Mouse (Mus musculus) MN1 (cell line): ENCODE measurements around the gene Lpcat1.

Experiments used
- DNase-seq: peaks from one replicate; pipeline ENCODE4 v3.0.0-alpha.2; 2016; ENCODE audit warnings: low spot score

Gene Lpcat1

DNA sequence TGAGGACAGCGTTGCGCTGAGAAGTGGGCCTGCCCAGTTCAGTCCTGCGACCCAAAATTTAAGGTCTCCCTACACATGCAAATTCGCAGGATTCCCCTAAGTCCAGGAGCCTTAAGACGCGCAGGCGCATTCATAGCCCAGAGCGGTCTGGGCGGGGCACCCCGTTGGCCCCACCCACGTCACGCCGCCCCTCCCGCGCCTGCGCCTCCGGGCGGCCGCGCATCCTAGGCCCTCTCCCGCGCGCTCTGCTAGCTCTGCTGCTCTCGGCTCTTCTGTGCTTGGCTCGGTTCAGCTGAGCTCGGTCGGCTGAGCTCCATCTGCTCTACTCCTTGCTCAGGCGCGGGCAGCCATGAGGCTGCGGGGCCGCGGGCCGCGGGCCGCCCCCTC is at the start of gene Lpcat1:
TSS of gene Lpcat1 (plus strand) at position 164 of the 387 bp plus-strand sequence.
- DNase-seq = peak; percentile 88

DNA sequence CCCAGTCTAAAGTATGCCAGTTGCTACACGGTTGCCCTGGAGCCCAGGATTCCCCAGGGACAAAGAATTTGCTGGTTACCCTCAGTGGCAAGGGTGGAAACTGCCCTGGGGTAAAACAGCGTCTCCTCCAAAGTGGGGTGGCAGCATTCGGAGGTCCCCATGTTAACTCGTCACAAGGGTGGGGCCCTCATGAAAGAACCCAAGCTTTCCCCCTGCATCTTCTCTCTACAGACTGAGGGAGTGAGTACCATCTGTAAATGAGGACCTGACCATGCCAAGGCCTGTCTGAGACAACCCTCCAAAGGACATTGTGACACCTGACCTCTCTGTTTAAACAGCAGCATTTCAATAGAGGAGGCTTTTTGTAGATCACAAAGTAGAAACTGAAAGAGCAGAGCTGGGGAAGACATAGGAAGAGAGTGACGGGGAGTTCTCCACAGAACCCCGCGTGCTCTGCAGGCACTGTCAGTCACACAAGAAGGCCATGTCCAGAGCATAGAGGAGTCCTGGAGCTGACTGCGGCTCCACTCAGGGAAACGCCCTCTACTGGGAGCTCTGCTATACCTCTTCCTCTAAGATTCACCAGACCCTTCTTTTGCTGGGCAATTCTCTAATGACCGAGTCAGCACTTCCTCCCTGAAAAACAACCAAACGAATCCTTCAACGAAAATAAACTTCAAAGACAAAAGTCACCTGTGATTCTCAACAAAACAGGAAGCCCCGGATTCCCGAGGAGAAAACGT is 49.3 kb upstream of the Lpcat1 start:
- DNase-seq = no peak

DNA sequence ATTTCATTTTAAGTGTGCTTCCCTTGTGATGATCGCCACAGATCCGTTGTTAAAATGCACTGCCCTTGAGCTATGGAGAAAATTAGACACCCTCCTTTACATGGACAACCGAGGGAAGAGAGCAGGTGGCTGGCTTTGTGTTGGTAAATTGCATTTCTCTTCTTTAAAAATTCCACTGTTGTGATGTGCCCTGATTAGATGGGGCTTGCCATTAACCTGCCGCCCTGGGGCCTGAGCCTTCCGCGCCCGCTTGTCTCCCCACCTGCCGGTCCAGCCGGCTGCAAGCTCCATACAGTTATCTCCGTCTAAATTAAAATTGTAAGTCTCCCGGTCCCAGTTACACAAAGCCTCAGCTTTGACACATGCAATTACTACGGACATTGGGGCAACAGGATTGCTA is 48.7 kb upstream of the Lpcat1 start:
- no peak for DNase-seq

GRCm38 (mm10) chr13:73419244-73419643 is 47.8 kb upstream of the Lpcat1 start:
- DNase-seq = no peak

- DNase-seq = no peak
Measured at GRCm38 (mm10) chr13:73423043-73423442, 44.0 kb upstream of the Lpcat1 start.

DNA sequence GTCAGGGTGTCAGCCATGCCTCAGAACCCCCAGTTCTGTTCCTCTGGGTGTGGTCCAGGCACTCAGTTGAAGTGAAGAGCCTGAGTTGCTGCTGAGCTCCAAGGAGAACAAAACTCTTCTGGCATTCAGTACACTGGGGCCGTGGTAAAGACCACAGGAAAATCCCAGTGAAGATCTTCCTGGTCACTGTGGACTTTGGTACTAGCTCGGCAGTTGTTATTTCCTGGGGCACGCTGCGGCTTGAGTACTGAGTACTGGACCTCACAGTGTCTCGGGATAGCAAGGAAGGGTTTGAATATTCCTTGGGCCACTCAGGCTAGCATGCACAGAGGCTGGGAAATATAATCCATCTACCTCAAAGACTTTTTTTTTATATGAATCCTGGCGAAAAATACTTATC is 42.0 kb upstream of the Lpcat1 start:
- DNase-seq = no peak

- DNase-seq = peak; percentile 31
Measured at GRCm38 (mm10) chr13:73425839-73426490, 41.0 kb upstream of the Lpcat1 start.

DNA sequence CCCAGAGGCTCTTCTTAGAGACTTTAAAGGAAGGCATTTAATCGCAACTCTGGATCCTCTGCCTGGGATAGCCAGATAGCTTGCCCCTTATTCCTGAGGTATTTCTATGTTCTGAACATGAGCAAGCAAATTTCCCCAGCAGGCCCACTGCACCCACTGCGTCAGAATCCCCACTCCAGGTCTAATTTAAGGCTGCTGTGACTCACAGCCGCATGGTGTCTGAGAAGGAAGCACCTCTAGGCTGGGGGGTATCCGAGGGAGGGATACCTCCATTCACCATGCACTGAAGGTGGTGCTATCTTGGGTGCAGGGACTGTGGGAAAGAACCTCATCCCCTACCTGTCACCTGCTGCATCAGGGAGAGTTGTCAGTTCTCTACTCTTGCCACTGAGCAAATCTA is 40.4 kb upstream of the Lpcat1 start:
- no peak for DNase-seq

- DNase-seq = no peak
Measured at GRCm38 (mm10) chr13:73429605-73430321, 37.2 kb upstream of the Lpcat1 start.

DNA sequence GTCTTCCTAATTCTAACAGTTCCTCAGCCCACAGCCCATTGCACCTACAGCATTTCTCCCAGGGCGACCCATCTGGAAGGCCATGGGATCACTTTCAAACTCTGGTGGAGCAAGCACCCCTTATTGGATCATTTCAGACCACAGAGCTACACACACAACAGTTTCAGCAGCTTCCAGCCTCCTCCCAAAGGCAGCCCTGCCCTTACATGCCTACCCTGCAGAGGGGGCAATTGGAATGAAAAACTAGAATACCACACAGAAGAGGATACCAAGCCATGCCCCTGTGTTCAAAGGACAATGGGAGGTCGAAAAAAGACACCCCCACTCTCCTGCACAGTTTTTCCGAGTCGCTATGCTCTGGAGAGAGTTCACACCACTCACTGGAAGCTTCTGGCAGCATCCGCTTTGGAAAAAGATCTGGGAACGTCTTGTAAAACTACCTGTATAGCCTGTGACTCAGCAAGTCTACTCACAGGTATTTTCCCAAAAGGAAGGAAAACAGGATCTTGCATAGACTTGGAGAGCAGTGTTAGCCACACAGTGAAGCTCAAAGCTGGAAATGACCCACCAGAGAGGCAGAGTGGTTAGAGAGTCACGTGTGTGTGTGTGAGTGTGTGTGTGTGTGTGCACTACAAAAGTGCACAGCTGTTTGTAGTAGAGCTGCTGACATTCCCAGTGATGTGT is 34.4 kb upstream of the Lpcat1 start:
- no peak for DNase-seq

GRCm38 (mm10) chr13:73433681-73434535 is 33.1 kb upstream of the Lpcat1 start:
- DNase-seq = no peak

DNA sequence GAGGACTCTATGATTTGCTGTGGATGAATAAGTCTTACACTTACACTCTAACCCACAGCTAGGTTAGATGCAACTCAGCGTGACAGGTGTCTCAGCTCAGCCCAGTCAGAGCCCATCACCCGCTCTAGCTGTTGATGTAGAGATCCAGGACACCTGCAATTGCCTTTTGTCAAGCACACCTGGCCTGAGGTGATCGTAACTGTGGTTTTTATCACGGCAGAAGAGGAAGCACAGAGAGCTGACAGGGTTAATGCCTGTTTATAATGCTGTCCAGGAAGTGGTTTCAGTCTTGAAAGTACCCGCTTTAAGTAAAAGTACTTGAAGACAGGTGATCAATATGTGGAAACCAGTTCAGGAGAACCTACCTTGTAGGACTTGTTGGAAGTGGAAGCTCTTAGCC is 32.3 kb upstream of the Lpcat1 start:
- DNase-seq = no peak

- no peak for DNase-seq
Measured at GRCm38 (mm10) chr13:73435662-73436061, 31.3 kb upstream of the Lpcat1 start.

- DNase-seq = no peak
Measured at GRCm38 (mm10) chr13:73439057-73439456, 27.9 kb upstream of the Lpcat1 start.

GRCm38 (mm10) chr13:73441032-73441431 is 26.0 kb upstream of the Lpcat1 start:
- DNase-seq = no peak

- DNase-seq = no peak
Measured at GRCm38 (mm10) chr13:73441686-73442085, 25.3 kb upstream of the Lpcat1 start.

DNA sequence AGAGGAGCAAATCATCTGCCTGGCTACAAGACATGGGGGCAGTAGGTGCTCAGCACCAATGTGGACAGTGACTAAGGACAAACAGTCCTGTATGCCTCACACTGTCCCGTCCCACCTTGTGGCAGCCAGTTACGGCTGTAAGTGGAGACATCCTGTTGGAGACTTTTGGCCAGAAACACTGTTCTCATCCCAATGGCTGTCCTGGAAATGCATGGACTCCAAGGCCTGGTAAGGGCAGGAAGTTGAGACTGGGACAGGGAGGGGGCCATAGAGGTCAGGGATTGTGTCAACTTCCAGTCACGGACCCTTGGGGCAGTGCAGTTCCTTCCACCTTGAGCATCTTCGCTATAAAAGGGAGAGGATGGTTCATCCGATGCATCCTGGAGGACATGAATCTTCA is 24.6 kb upstream of the Lpcat1 start:
- DNase-seq = no peak

DNA sequence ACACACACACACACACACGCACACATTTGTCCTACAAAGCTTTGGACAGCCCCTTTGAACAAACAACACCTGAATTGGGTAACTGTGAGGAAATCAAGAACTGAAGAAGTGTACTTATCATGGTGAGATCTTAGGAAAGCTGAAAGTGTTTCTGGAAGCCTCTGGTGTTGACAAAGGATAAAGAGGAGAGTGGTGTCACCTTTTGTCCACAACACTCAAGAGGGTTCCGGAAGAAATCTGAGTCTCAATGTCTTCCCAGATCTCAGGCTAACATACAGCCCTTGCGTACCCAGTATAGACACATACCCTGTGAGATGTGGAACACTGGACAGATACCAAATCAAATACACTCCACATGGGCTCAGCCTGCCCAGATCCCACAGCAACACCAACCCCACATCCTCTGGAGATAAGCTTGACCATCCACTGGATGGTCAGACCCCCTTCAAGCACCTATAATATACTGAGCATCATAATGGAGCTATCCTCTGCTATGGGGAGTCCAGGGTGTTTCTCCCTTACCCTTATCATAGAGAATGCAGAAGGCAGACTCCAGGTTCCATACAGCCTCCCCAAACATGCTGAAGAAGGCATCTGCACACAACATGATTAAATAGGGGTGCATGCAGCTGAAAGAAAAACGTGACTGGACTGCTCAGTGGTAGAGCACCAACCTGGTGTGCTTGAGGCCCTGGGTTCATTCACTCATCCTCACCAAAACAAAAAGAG is 23.7 kb upstream of the Lpcat1 start:
- DNase-seq = no peak

DNA sequence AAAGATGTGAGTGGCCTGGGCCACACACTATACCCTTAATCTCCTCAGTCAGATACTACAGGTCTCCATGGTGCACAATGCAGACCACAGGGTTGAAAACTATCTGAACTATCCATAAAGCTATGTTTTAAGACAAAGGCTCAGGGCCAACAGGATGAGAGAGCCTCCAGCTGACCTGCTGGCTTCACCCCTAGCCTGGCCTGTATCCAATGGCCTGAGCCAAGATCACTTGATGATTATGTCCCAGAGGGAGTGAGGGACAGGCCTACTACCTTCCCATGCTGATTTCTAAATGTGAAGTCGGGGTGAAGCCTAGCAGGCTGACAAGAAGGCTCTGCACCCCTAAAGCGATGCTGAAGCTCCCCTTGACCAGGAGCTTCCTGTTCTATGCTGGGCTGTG is 21.9 kb upstream of the Lpcat1 start:
- no peak for DNase-seq

DNA sequence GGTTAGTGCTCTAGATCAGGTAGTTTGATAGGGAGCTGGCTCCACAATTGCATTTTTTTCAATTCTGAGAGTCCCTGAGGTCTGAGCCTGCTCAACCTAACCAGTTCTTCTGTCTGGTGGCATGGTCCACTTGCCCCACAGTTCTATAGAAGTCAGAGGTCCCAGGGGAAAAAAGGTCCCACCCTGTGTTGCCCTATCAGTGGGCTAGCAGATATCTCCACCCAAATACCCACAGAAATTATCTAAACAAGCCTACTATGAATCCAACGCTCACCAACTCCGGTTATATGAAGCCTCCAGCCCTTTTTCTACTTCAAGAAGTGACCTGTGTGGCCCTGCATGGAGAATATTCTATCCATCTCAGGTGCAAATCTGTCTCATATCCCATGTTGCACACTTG is 20.9 kb upstream of the Lpcat1 start:
- DNase-seq = no peak

- DNase-seq = no peak
Measured at GRCm38 (mm10) chr13:73446494-73446893, 20.5 kb upstream of the Lpcat1 start.
